Comparison of ENCODE assay signal across 11 mouse cellular contexts in the genomic region with DNA sequence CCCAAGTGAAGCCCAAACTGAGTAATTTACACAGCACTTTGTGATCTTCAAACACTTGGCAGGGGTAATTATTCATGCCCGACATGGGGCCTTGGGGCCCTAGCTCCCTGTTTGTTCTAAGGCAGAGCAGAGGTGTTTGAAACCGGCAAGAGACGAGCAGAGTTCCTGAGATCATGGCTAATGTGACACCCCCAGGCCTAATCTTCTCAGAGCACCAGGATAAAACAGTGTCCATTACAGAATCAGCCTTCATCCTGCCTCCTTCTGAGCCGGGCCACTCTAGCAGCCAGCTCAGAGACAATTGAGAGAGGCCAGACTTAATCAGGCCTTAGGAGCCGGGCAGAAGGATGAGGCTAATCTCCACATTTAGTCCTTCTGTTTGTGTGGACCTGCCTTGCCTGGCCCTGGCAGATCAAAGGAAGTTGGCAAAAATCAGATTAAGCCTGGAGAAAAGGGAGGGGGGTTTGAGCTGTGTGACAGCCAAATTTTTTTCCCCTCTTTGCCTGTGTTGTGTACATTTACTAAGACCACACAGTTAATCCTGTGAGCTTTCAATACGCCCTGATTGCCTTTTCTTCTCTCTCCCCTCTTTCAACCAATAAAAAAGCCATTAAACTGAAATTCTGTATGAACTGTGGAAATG.
DNase-seq lines count a peak whose midpoint lies in the region; ATAC-seq and TF ChIP-seq lines count a peak whose summit lies in the region.
"Had no signal": no experiment of that assay in that cellular context is flagged by ENCODE, and none has a peak within 500 bp of the region (broad histone marks: within the 10 kb centered on the region; RNA-seq: fewer than 3 reads in every experiment).

No protein-coding gene starts in this region.

- WGBS in neural tube, embryonic 11.5 days, result 12% methylated on average over 6 of the region's 6 CpGs
- 4% methylated on average over 6 of the region's 6 CpGs for WGBS in forebrain, embryonic 10.5 days
- WGBS in hindbrain, embryonic 16.5 days, result 19% methylated on average over 6 of the region's 6 CpGs

- H3K4me2 ChIP-seq in neural tube, embryonic 11.5 days (ENCODE audit: low read depth), result no peak overlapping the region
- no peak overlapping the region for H3K4me2 ChIP-seq in hindbrain, embryonic 16.5 days (ENCODE audit: low read length)
- H3K4me2 ChIP-seq: hindbrain, embryonic 15.5 days; limb, embryonic 12.5 days had no signal

- H3K9me3 ChIP-seq in neural tube, embryonic 11.5 days (ENCODE audit: control insufficient read depth, low read length), result no peaks in the 10 kb centered on the region
- no peaks in the 10 kb centered on the region for H3K9me3 ChIP-seq in forebrain, embryonic 10.5 days
- H3K9me3 ChIP-seq in hindbrain, embryonic 16.5 days (ENCODE audit: control insufficient read depth, low read length), result no peaks in the 10 kb centered on the region
- H3K9me3 ChIP-seq: hindbrain, embryonic 15.5 days; limb, embryonic 12.5 days had no signal

- H3K27ac ChIP-seq in neural tube, embryonic 11.5 days (ENCODE audit: low read depth, low read length), result no peak overlapping the region
- no peak overlapping the region for H3K27ac ChIP-seq in forebrain, embryonic 10.5 days
- no peak overlapping the region for H3K27ac ChIP-seq in hindbrain, embryonic 16.5 days (ENCODE audit: low read depth, low read length)
- no peak overlapping the region for H3K27ac ChIP-seq in layer of hippocampus, adult 2 months
- H3K27ac ChIP-seq: hindbrain, embryonic 15.5 days; limb, embryonic 12.5 days had no signal

- peak; percentile 32 for DNase-seq in neural tube, embryonic 11.5 days (ENCODE audit: low spot score)
- no peak for DNase-seq in neural tube, embryonic 10.5 days (ENCODE audit: extremely low spot score, low spot score)
- peak; percentile 46 for DNase-seq in forebrain, embryonic 10.5 days (ENCODE audit: extremely low spot score, low spot score)
- DNase-seq in retina, postnatal 1 day, result peak; percentile 77
- no peak for DNase-seq in left cerebral cortex, postnatal 36 days (ENCODE audit: low spot score in 2 of 2)
- DNase-seq in layer of hippocampus, adult 2 months (ENCODE audit: low spot score in 2 of 2), result no peak
- DNase-seq: cerebellum, adult 9-11 months; gastrocnemius, postnatal 25 days had no signal

- TF ChIP-seq CTCF in layer of hippocampus, adult 2 months (conservative IDR thresholded peaks at IDR 0.05), result no peak

- no peaks in the 10 kb centered on the region for H3K27me3 ChIP-seq in neural tube, embryonic 11.5 days (ENCODE audit: control insufficient read depth, insufficient read depth, low read length)
- peaks cover 96% of the 10 kb centered on the region for H3K27me3 ChIP-seq in forebrain, embryonic 10.5 days (ENCODE audit: poor library complexity, severe bottlenecking)
- no peaks in the 10 kb centered on the region for H3K27me3 ChIP-seq in hindbrain, embryonic 16.5 days (replicated peaks; ENCODE audit: control insufficient read depth, insufficient read depth, low read length)
- H3K27me3 ChIP-seq: hindbrain, embryonic 15.5 days had no signal

- H3K4me1 ChIP-seq in neural tube, embryonic 11.5 days (ENCODE audit: control insufficient read depth, insufficient read depth, low read length), result peaks cover 3% of the 10 kb centered on the region; the same call in 1 of the 2 replicates
- H3K4me1 ChIP-seq in forebrain, embryonic 10.5 days, result peaks cover 33% of the 10 kb centered on the region
- H3K4me1 ChIP-seq in hindbrain, embryonic 16.5 days (ENCODE audit: control insufficient read depth, insufficient read depth, low read depth, low read length), result peaks cover 7% of the 10 kb centered on the region; the same call in 1 of the 2 replicates

- no peak for ATAC-seq in neural tube, embryonic 11.5 days (ENCODE audit: insufficient read depth, low FRiP score, low TSS enrichment)
- peak; percentile 60; the same call in 1 of the 2 replicates for ATAC-seq in hindbrain, embryonic 16.5 days

- no peak overlapping the region for H3K9ac ChIP-seq in neural tube, embryonic 11.5 days (ENCODE audit: low read length)
- H3K9ac ChIP-seq in hindbrain, embryonic 16.5 days (ENCODE audit: low read depth, low read length), result peak overlapping the region; percentile 15; the same call in 1 of the 2 replicates
- H3K9ac ChIP-seq: hindbrain, embryonic 15.5 days; limb, embryonic 12.5 days had no signal

- H3K36me3 ChIP-seq in neural tube, embryonic 11.5 days (ENCODE audit: control insufficient read depth, insufficient read depth, low read length), result no peaks in the 10 kb centered on the region
- H3K36me3 ChIP-seq in forebrain, embryonic 10.5 days (replicated peaks), result no peaks in the 10 kb centered on the region
- no peaks in the 10 kb centered on the region for H3K36me3 ChIP-seq in hindbrain, embryonic 16.5 days (ENCODE audit: control insufficient read depth, insufficient read depth, low read length)
- H3K36me3 ChIP-seq: hindbrain, embryonic 15.5 days; limb, embryonic 12.5 days had no signal

- intact Hi-C loops in left cerebral cortex, postnatal 36 days (cut with DNase I), result no loop called here

- H3K4me3 ChIP-seq in neural tube, embryonic 11.5 days (ENCODE audit: low read depth, low read length), result no peak overlapping the region
- H3K4me3 ChIP-seq in forebrain, embryonic 10.5 days, result no peak overlapping the region; the same call in 1 of the 2 replicates
- H3K4me3 ChIP-seq in hindbrain, embryonic 16.5 days (ENCODE audit: low read length), result no peak overlapping the region
- no peak overlapping the region for H3K4me3 ChIP-seq in layer of hippocampus, adult 2 months
- H3K4me3 ChIP-seq: hindbrain, embryonic 15.5 days; limb, embryonic 12.5 days had no signal

Comparison
In these comparisons a context has a peak if more than half of its experiments do, and no peak if none do; other contexts are left out.
1. DNase-seq: peak in neural tube, embryonic 11.5 days (single experiment), forebrain, embryonic 10.5 days (single experiment) and retina, postnatal 1 day (single experiment); none in neural tube, embryonic 10.5 days (single experiment), left cerebral cortex, postnatal 36 days (0 of 2) and layer of hippocampus, adult 2 months (0 of 2).